Mouse (Mus musculus): ENCODE measurements around the gene Tdrd9.
A peak's percentile ranks its signal among the peaks of the same experiment; 100 is the strongest.

Gene Tdrd9

GRCm38 (mm10) chr12:111971231-111971686, at the start of gene Tdrd9:
TSS of gene Tdrd9 (plus strand) at chr12:111971559.
- no peak for DNase-seq

- DNase-seq, result no peak
Observed at GRCm38 (mm10) chr12:111923117-111923516, 48.2 kb upstream of the Tdrd9 start.

GRCm38 (mm10) chr12:111927338-111927737, 44.0 kb upstream of the Tdrd9 start:
- peak; percentile 91 for DNase-seq

GRCm38 (mm10) chr12:111928411-111928966, 42.9 kb upstream of the Tdrd9 start:
- no peak for DNase-seq

GRCm38 (mm10) chr12:111931411-111932025, 39.8 kb upstream of the Tdrd9 start:
- DNase-seq, result peak; percentile 91

- DNase-seq, result no peak
Observed at GRCm38 (mm10) chr12:111932513-111932912, 38.8 kb upstream of the Tdrd9 start.

- DNase-seq, result peak; percentile 98
Observed at GRCm38 (mm10) chr12:111933032-111933704, 38.2 kb upstream of the Tdrd9 start.

- DNase-seq, result no peak
Observed at GRCm38 (mm10) chr12:111933971-111934370, 37.4 kb upstream of the Tdrd9 start.

GRCm38 (mm10) chr12:111936706-111937550, 34.4 kb upstream of the Tdrd9 start:
- DNase-seq, result peak; percentile 94

GRCm38 (mm10) chr12:111938623-111939177, 32.7 kb upstream of the Tdrd9 start:
- peak; percentile 90 for DNase-seq

- peak; percentile 96 for DNase-seq
Observed at GRCm38 (mm10) chr12:111943421-111944064, 27.8 kb upstream of the Tdrd9 start.

- DNase-seq, result peak; percentile 97
Observed at GRCm38 (mm10) chr12:111944065-111944987, 27.0 kb upstream of the Tdrd9 start.

GRCm38 (mm10) chr12:111945115-111945514, 26.2 kb upstream of the Tdrd9 start:
- DNase-seq, result peak; percentile 99

- peak; percentile 96 for DNase-seq
Observed at GRCm38 (mm10) chr12:111945765-111946655, 25.3 kb upstream of the Tdrd9 start.

GRCm38 (mm10) chr12:111946716-111947115, 24.6 kb upstream of the Tdrd9 start:
- DNase-seq, result peak; percentile 97

- no peak for DNase-seq
Observed at GRCm38 (mm10) chr12:111950486-111950885, 20.9 kb upstream of the Tdrd9 start.

- DNase-seq, result no peak
Observed at GRCm38 (mm10) chr12:111951701-111952100, 19.7 kb upstream of the Tdrd9 start.

GRCm38 (mm10) chr12:111956173-111956572, 15.2 kb upstream of the Tdrd9 start:
- no peak for DNase-seq

GRCm38 (mm10) chr12:111958101-111958865, 13.1 kb upstream of the Tdrd9 start:
- peak; percentile 91 for DNase-seq

Measured in heart, adult 11 months (tissue).